In the genomic region with DNA sequence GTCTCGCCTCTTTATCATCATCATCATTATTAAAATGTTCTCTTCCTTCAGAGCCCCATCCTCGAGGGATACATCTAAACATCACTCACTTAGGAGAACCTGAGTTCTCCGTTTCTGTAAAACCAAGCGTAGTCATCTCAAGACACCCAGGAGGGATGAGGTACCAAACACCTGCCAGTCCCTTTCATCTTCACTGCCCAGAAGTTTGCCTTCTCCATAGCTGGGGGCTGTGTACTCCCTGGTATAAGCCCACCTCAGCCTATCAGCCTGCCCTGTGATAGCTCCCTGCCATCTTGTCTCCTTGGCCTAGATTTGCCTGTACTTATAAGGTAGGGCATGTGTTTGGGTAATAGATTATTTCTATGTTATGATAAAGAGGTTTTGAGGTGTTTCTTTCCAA, we compare ENCODE assay signal across 8 mouse cellular contexts. TPM values are rescaled to one million over a fixed set of nuclear protein-coding genes. Genes with fewer than 3 reads are reported as not detected.
DNase-seq lines count a peak whose midpoint lies in the region; ATAC-seq and TF ChIP-seq lines count a peak whose summit lies in the region.
"Had no signal": no experiment of that assay in that cellular context is flagged by ENCODE, and none has a peak within 500 bp of the region (broad histone marks: within the 10 kb centered on the region; RNA-seq: fewer than 3 reads in every experiment).

No protein-coding gene starts in this region.

- TF ChIP-seq POLR2A in spleen, adult 2 months (IDR thresholded peaks at IDR 0.05; ENCODE audit: low read depth, low read length) = no peak

- no peak for TF ChIP-seq CTCF in spleen, adult 2 months (IDR thresholded peaks at IDR 0.05; ENCODE audit: extremely low read depth, insufficient read depth, insufficient read length, insufficient replicate concordance)

- H3K4me3 ChIP-seq in spleen, adult 2 months (ENCODE audit: extremely low read depth, insufficient read depth, insufficient read length) = peak overlapping the region; percentile 86
- H3K4me3 ChIP-seq in erythroblast, embryonic 14.5 days (replicated peaks) = peak overlapping the region; percentile 88
- peak overlapping the region; percentile 91 for H3K4me3 ChIP-seq in limb, embryonic 15.5 days

- no peaks in the 10 kb centered on the region for H3K9me3 ChIP-seq in erythroblast, embryonic 14.5 days (ENCODE audit: control insufficient read depth, low read length)
- no peaks in the 10 kb centered on the region for H3K9me3 ChIP-seq in limb, embryonic 15.5 days

- peak overlapping the region; percentile 84 for H3K4me2 ChIP-seq in limb, embryonic 15.5 days

- DNase-seq in spleen, adult 2 months (ENCODE audit: low read depth in 1 of 2, low spot score in 2 of 2) = no peak
- no peak for DNase-seq in spleen, postnatal 4 days (ENCODE audit: low spot score in 2 of 2)
- DNase-seq in retina, embryonic 14.5 days (ENCODE audit: low spot score) = peak; percentile 12
- no peak for DNase-seq in gastrocnemius, adult 8-10 months (ENCODE audit: low spot score in 2 of 2)
- no peak for DNase-seq in cerebellum, postnatal 4 days (ENCODE audit: low spot score in 2 of 2)

- H3K36me3 ChIP-seq in spleen, adult 2 months (ENCODE audit: control insufficient read depth, insufficient read depth, low read length) = no peaks in the 10 kb centered on the region
- H3K36me3 ChIP-seq in erythroblast, embryonic 14.5 days (ENCODE audit: control insufficient read depth) = peaks cover 31% of the 10 kb centered on the region
- H3K36me3 ChIP-seq in limb, embryonic 15.5 days = no peaks in the 10 kb centered on the region

- no peaks in the 10 kb centered on the region for H3K27me3 ChIP-seq in spleen, adult 2 months (ENCODE audit: control insufficient read depth, insufficient read depth, low read length)
- no peaks in the 10 kb centered on the region for H3K27me3 ChIP-seq in erythroblast, embryonic 14.5 days (ENCODE audit: control insufficient read depth)
- H3K27me3 ChIP-seq in limb, embryonic 15.5 days = no peaks in the 10 kb centered on the region

- ATAC-seq in limb, embryonic 15.5 days (ENCODE audit: insufficient number of reproducible peaks, low FRiP score, low TSS enrichment, low read depth) = no peak

- WGBS in spleen, adult 2 months = 24% methylated on average over 4 of the region's 4 CpGs
- 7% methylated on average over 4 of the region's 4 CpGs for WGBS in limb, embryonic 15.5 days

- H3K9ac ChIP-seq in limb, embryonic 15.5 days = no peak overlapping the region; the same call in 1 of the 2 replicates

- peaks cover 10% of the 10 kb centered on the region for H3K4me1 ChIP-seq in spleen, adult 2 months (ENCODE audit: control insufficient read depth, insufficient read depth, insufficient read length)
- H3K4me1 ChIP-seq in erythroblast, embryonic 14.5 days (ENCODE audit: control insufficient read depth) = peaks cover 50% of the 10 kb centered on the region
- peaks cover 15% of the 10 kb centered on the region for H3K4me1 ChIP-seq in limb, embryonic 15.5 days

- H3K27ac ChIP-seq in spleen, adult 2 months (ENCODE audit: insufficient read depth, low read length) = peak overlapping the region; percentile 70; the same call in 1 of the 2 replicates
- no peak overlapping the region for H3K27ac ChIP-seq in limb, embryonic 15.5 days

RNA-seq across cellular contexts. Expression of a gene that starts 1.1 kb away (rescaled TPM):
- polyA plus RNA-seq in spleen, adult 2 months (2012; rRNA removed) = 5.9 and 6.5 TPM in 2 replicates
- polyA plus RNA-seq in erythroblast, embryonic 14.5 days (2012) = 1.2 TPM in 2 replicates
- 37.5 and 40.1 TPM in 2 replicates for polyA plus RNA-seq in limb, embryonic 15.5 days (2015; fragmentation: Nextera tagmentation; extraction: Ambion mirVana)
- 10 to 100 TPM; 80.2 to 94.6 (median 83.7) TPM for total RNA-seq in gastrocnemius, adult 8-10 months (2022)

RNA-seq across cellular contexts. Expression of a gene that starts 46.9 kb away (rescaled TPM):
- not detected in 2 replicates for polyA plus RNA-seq in spleen, adult 2 months (2012; rRNA removed)
- not detected in 2 replicates for polyA plus RNA-seq in erythroblast, embryonic 14.5 days (2012)
- 0.09 and 0.24 TPM in 2 replicates for polyA plus RNA-seq in limb, embryonic 15.5 days (2015; fragmentation: Nextera tagmentation; extraction: Ambion mirVana)
- total RNA-seq in gastrocnemius, adult 8-10 months (2022) = not detected
- total RNA-seq: hematopoietic stem cell, adult 5-6 weeks had no signal
